Mouse (Mus musculus) forebrain, embryonic 15.5 days (tissue): ENCODE data around the gene Scd1. TPM values are rescaled to one million over a fixed set of nuclear protein-coding genes. Genes with fewer than 3 reads are reported as not detected.

Source experiments
- ATAC-seq: fragments of 200-750 bp; cut with Nextera tagmentation; replicated peaks from 2 replicates; pipeline ENCODE4 v1.8.0; 2017; ENCODE audit warnings: mild to moderate bottlenecking, moderate TSS enrichment, moderate library complexity
- H3K27ac ChIP-seq: fragments of 300-500 bp; sonication (generic); replicated peaks from 2 replicates; pipeline ENCODE4 v1.5.1; 2015; ENCODE audit warnings: mild to moderate bottlenecking, inconsistent platforms
- H3K27me3 ChIP-seq: fragments of 300-500 bp; sonication (generic); 2 replicates; pipeline ENCODE4 v1.6.1; 2015; ENCODE audit warnings: inconsistent platforms
- H3K36me3 ChIP-seq: fragments of 300-500 bp; sonication (generic); 2 replicates; pipeline ENCODE4 v1.6.1; 2015; ENCODE audit warnings: mild to moderate bottlenecking, inconsistent platforms
- H3K4me1 ChIP-seq: fragments of 300-500 bp; sonication (generic); 2 replicates; pipeline ENCODE4 v1.6.1; 2015; ENCODE audit warnings: inconsistent platforms
- H3K4me2 ChIP-seq: fragments of 300-500 bp; sonication (generic); replicated peaks from 2 replicates; pipeline ENCODE4 v1.6.1; 2015; ENCODE audit warnings: mild to moderate bottlenecking, inconsistent platforms
- H3K4me3 ChIP-seq: fragments of 300-500 bp; sonication (generic); 2 replicates; pipeline ENCODE4 v1.5.1; 2015; ENCODE audit warnings: mild to moderate bottlenecking, inconsistent platforms
- H3K9ac ChIP-seq: fragments of 300-500 bp; sonication (generic); replicated peaks from 2 replicates; pipeline ENCODE4 v1.6.1; 2015; ENCODE audit warnings: mild to moderate bottlenecking, inconsistent platforms
- H3K9me3 ChIP-seq: fragments of 300-500 bp; sonication (generic); 2 replicates; pipeline ENCODE4 v1.6.1; 2016; ENCODE audit warnings: inconsistent platforms
- WGBS: fragments of 180-500 bp; shearing (Covaris S2); methylation state at CpG from one replicate; pipeline ENCODE4 v1.1.7; 2015; ENCODE audit warnings: mixed read lengths; 5-methylcytosine and 5-hydroxymethylcytosine counted together
- polyA plus RNA-seq: library from polyadenylated mRNA; unstranded; fragments of >200 nt; fragmentation: Nextera tagmentation; extraction: Ambion mirVana; gene quantifications from 2 replicates; pipeline ENCODE4 v1.2.1, GENCODE M21; 2015

Gene Scd1
- polyA plus RNA-seq: 3.5 and 4.0 TPM in 2 replicates

- Histone ChIP-seq H3K4me3 (peak within 1 kb of the TSS; percentile 54), H3K4me1 (peaks cover 20% of the 10 kb centered on the region), H3K9ac (peak within 1 kb of the TSS; percentile 54), H3K27ac (peak within 1 kb of the TSS; percentile 80), H3K36me3 (no peaks in the 10 kb centered on the region), H3K9me3 (no peaks in the 10 kb centered on the region), H3K27me3 (0 out of 2 replicates have a peak, but pooled peaks cover 4% of the 10 kb centered on the region), H3K4me2 (peak within 1 kb of the TSS; percentile 85)
- WGBS: under 1% methylated on average over 33 of the region's 35 CpGs
- peak; percentile 97 for ATAC-seq
These were observed at the start of gene Scd1 for GRCm38 (mm10) chr19:44407341-44408222. Gene Scd1 (minus strand): TSS chr19:44407879.

- Histone ChIP-seq H3K9ac (no peak overlapping the region), H3K27ac (no peak overlapping the region), H3K4me3 (no peak overlapping the region), H3K4me1 (no peaks in the 10 kb centered on the region), H3K27me3 (no peaks in the 10 kb centered on the region), H3K9me3 (no peaks in the 10 kb centered on the region), H3K36me3 (no peaks in the 10 kb centered on the region), H3K4me2 (no peak overlapping the region)
- no peak for ATAC-seq
- 87% methylated on average over 8 of the region's 8 CpGs for whole genome bisulfite sequencing
These were observed 47.7 kb upstream of the Scd1 start for GRCm38 (mm10) chr19:44455356-44455755.

GRCm38 (mm10) chr19:44454862-44455261 lies 47.2 kb upstream of the Scd1 start:
- Histone ChIP-seq H3K4me1 (no peaks in the 10 kb centered on the region), H3K36me3 (no peaks in the 10 kb centered on the region), H3K9ac (no peak overlapping the region), H3K27me3 (no peaks in the 10 kb centered on the region), H3K4me3 (no peak overlapping the region), H3K4me2 (no peak overlapping the region), H3K9me3 (no peaks in the 10 kb centered on the region), H3K27ac (no peak overlapping the region)
- 95% methylated on average over 6 of the region's 6 CpGs for WGBS
- no peak for ATAC-seq

GRCm38 (mm10) chr19:44447927-44448326 lies 40.2 kb upstream of the Scd1 start:
- Histone ChIP-seq H3K4me3 (no peak overlapping the region), H3K27me3 (no peaks in the 10 kb centered on the region), H3K9me3 (no peaks in the 10 kb centered on the region), H3K9ac (no peak overlapping the region), H3K27ac (no peak overlapping the region), H3K4me1 (no peaks in the 10 kb centered on the region), H3K4me2 (no peak overlapping the region), H3K36me3 (no peaks in the 10 kb centered on the region)
- WGBS: 82% methylated on average over 4 of the region's 4 CpGs
- no peak for ATAC-seq

- ATAC-seq: no peak
- no peaks in the 10 kb centered on the region for H3K4me1 ChIP-seq
- WGBS: 91% methylated on average over 3 of the region's 3 CpGs
These were observed 38.1 kb upstream of the Scd1 start for GRCm38 (mm10) chr19:44445755-44446154.

GRCm38 (mm10) chr19:44439302-44439701 lies 31.6 kb upstream of the Scd1 start:
- Histone ChIP-seq H3K4me3 (no peak overlapping the region), H3K9ac (no peak overlapping the region), H3K4me1 (no peaks in the 10 kb centered on the region), H3K9me3 (no peaks in the 10 kb centered on the region), H3K27me3 (no peaks in the 10 kb centered on the region), H3K4me2 (no peak overlapping the region), H3K36me3 (no peaks in the 10 kb centered on the region), H3K27ac (no peak overlapping the region)
- no peak for ATAC-seq
- 36% methylated on average over 4 of the region's 4 CpGs for WGBS

More at GRCm38 (mm10) chr19:44445755-44446154, 38.1 kb upstream of the Scd1 start:
- Histone ChIP-seq H3K36me3 (no peaks in the 10 kb centered on the region), H3K9ac (no peak overlapping the region), H3K4me3 (no peak overlapping the region), H3K27ac (no peak overlapping the region), H3K9me3 (no peaks in the 10 kb centered on the region), H3K27me3 (no peaks in the 10 kb centered on the region), H3K4me2 (no peak overlapping the region)

- Histone ChIP-seq H3K36me3 (no peaks in the 10 kb centered on the region), H3K4me3 (no peak overlapping the region), H3K4me2 (no peak overlapping the region), H3K27me3 (no peaks in the 10 kb centered on the region), H3K4me1 (no peaks in the 10 kb centered on the region), H3K9me3 (no peaks in the 10 kb centered on the region), H3K9ac (no peak overlapping the region), H3K27ac (no peak overlapping the region)
- no peak for ATAC-seq
- 74% methylated on average over 6 of the region's 6 CpGs for WGBS
These were observed 30.3 kb upstream of the Scd1 start for GRCm38 (mm10) chr19:44437975-44438374.

GRCm38 (mm10) chr19:44432084-44432483 lies 24.4 kb upstream of the Scd1 start:
- no peak for ATAC-seq
- Histone ChIP-seq H3K4me3 (no peak overlapping the region), H3K36me3 (no peaks in the 10 kb centered on the region), H3K27me3 (no peaks in the 10 kb centered on the region), H3K4me1 (no peaks in the 10 kb centered on the region), H3K9ac (no peak overlapping the region), H3K4me2 (no peak overlapping the region), H3K27ac (no peak overlapping the region), H3K9me3 (no peaks in the 10 kb centered on the region)
- WGBS: 88% methylated on average over 5 of the region's 5 CpGs

GRCm38 (mm10) chr19:44427721-44428120 lies 20.0 kb upstream of the Scd1 start:
- H3K9me3 ChIP-seq: no peaks in the 10 kb centered on the region
- H3K27me3 ChIP-seq: no peaks in the 10 kb centered on the region
- H3K36me3 ChIP-seq: no peaks in the 10 kb centered on the region
- no peak for ATAC-seq
- no peak overlapping the region for H3K9ac ChIP-seq
- WGBS: 89% methylated on average over 1 of the region's 1 CpGs
- no peak overlapping the region for H3K4me3 ChIP-seq
- H3K4me1 ChIP-seq: no peaks in the 10 kb centered on the region
- H3K4me2 ChIP-seq: no peak overlapping the region
- no peak overlapping the region for H3K27ac ChIP-seq

GRCm38 (mm10) chr19:44422051-44422631 lies 14.5 kb upstream of the Scd1 start:
- H3K36me3 ChIP-seq: no peaks in the 10 kb centered on the region
- no peak overlapping the region for H3K4me3 ChIP-seq
- H3K27me3 ChIP-seq: no peaks in the 10 kb centered on the region
- H3K4me1 ChIP-seq: no peaks in the 10 kb centered on the region
- no peak for ATAC-seq
- H3K27ac ChIP-seq: no peak overlapping the region
- H3K9me3 ChIP-seq: no peaks in the 10 kb centered on the region
- no peak overlapping the region for H3K9ac ChIP-seq
- 78% methylated on average over 8 of the region's 8 CpGs for WGBS
- H3K4me2 ChIP-seq: no peak overlapping the region

- Histone ChIP-seq H3K4me2 (no peak overlapping the region), H3K4me3 (no peak overlapping the region), H3K27me3 (no peaks in the 10 kb centered on the region), H3K9me3 (no peaks in the 10 kb centered on the region), H3K9ac (no peak overlapping the region), H3K27ac (no peak overlapping the region), H3K4me1 (no peaks in the 10 kb centered on the region), H3K36me3 (no peaks in the 10 kb centered on the region)
- 57% methylated on average over 11 of the region's 11 CpGs for WGBS
- no peak for ATAC-seq
These were observed 11.9 kb upstream of the Scd1 start for GRCm38 (mm10) chr19:44419530-44419929.

GRCm38 (mm10) chr19:44418945-44419344 lies 11.3 kb upstream of the Scd1 start:
- no peak overlapping the region for H3K4me2 ChIP-seq
- H3K27me3 ChIP-seq: no peaks in the 10 kb centered on the region
- H3K9me3 ChIP-seq: no peaks in the 10 kb centered on the region
- no peaks in the 10 kb centered on the region for H3K36me3 ChIP-seq
- no peak overlapping the region for H3K9ac ChIP-seq
- H3K27ac ChIP-seq: no peak overlapping the region
- no peak overlapping the region for H3K4me3 ChIP-seq
- 22% methylated on average over 4 of the region's 4 CpGs for WGBS
- H3K4me1 ChIP-seq: no peaks in the 10 kb centered on the region
- ATAC-seq: peak; percentile 46; the same call in 1 of the 2 replicates
